Mouse (Mus musculus) regulatory T cell (primary cell): ENCODE measurements at regions not wholly inside any gene's neighbourhood (a gene's known extent, or its start where the extent isn't known, plus 50 kb on each side); places are given as distances from the start of the nearest gene placed in this dataset.

Source experiments
- in situ Hi-C: fragments of 300-600 bp; cut with MboI, MseI; formaldehyde crosslinking; loops from one replicate; pipeline ENCODE4 v1.15.1; 2025; ENCODE audit warnings: high pct_unique_total_duplicates

- in situ Hi-C loops = no loop called here
Observed at GRCm38 (mm10) chr11:19456577-19456976, 437.8 kb upstream of the Meis1 start.

- in situ Hi-C loops = no loop called here
Observed at GRCm38 (mm10) chr11:19463730-19464358, 445.1 kb upstream of the Meis1 start.

- in situ Hi-C loops = no loop called here
Observed at GRCm38 (mm10) chr11:19468373-19468772, 449.6 kb upstream of the Meis1 start.

GRCm38 (mm10) chr11:19468803-19469202 lies 450.0 kb upstream of the Meis1 start:
- in situ Hi-C loops = no loop called here

- in situ Hi-C loops = no loop called here
Observed at GRCm38 (mm10) chr11:19470648-19471341, 452.0 kb upstream of the Meis1 start.

GRCm38 (mm10) chr11:19475068-19475786 lies 448.9 kb upstream of the Spred2 start:
- in situ Hi-C loops = no loop called here

- in situ Hi-C loops = no loop called here
Observed at GRCm38 (mm10) chr11:19493089-19493756, 431.0 kb upstream of the Spred2 start.

GRCm38 (mm10) chr11:19521721-19522120 lies 402.5 kb upstream of the Spred2 start:
- in situ Hi-C loops = no loop called here

GRCm38 (mm10) chr11:19523853-19524487 lies 400.2 kb upstream of the Spred2 start:
- in situ Hi-C loops = no loop called here

- in situ Hi-C loops = no loop called here
Observed at GRCm38 (mm10) chr11:19529126-19529525, 395.0 kb upstream of the Spred2 start.

GRCm38 (mm10) chr11:19530652-19531051 lies 393.5 kb upstream of the Spred2 start:
- in situ Hi-C loops = no loop called here

GRCm38 (mm10) chr11:19531255-19532003 lies 392.7 kb upstream of the Spred2 start:
- in situ Hi-C loops = no loop called here

GRCm38 (mm10) chr11:19532867-19533266 lies 391.3 kb upstream of the Spred2 start:
- in situ Hi-C loops = no loop called here

- in situ Hi-C loops = no loop called here
Observed at GRCm38 (mm10) chr11:19533701-19534100, 390.5 kb upstream of the Spred2 start.

- in situ Hi-C loops = no loop called here
Observed at GRCm38 (mm10) chr11:19535215-19535614, 389.0 kb upstream of the Spred2 start.

- in situ Hi-C loops = no loop called here
Observed at GRCm38 (mm10) chr11:19546226-19546625, 377.9 kb upstream of the Spred2 start.

GRCm38 (mm10) chr11:19554316-19554946 lies 369.7 kb upstream of the Spred2 start:
- in situ Hi-C loops = no loop called here

GRCm38 (mm10) chr11:19554947-19555770 lies 369.0 kb upstream of the Spred2 start:
- in situ Hi-C loops = no loop called here

- in situ Hi-C loops = no loop called here
Observed at GRCm38 (mm10) chr11:19560452-19560851, 363.7 kb upstream of the Spred2 start.

- in situ Hi-C loops = no loop called here
Observed at GRCm38 (mm10) chr11:19562668-19563067, 361.5 kb upstream of the Spred2 start.
